Mouse (Mus musculus): ENCODE data around the gene Stk11ip.

The Stk11ip gene

DNA sequence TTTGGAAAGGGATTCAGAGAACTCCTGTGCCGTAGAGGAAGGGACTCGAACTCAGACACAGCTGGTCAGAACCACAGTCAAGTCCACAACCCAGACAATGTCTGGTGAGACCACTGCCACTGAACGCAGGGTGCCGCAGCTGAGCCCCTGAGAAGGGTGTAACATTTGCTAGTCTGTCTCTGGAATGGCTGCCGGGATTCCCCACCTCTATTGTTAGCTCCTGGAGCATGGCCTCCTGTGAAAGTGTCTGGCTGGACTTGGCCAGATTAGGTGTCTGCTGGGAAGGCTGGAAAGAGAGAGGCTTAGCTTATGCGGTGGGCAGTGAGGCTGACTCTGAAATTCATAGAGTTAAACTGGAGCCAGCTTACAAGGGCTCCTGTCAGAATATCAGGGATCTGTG lies 49.1 kb downstream of the Stk11ip start:
- no peak for DNase-seq (ENCODE audit: low spot score in 2 of 2)

DNA sequence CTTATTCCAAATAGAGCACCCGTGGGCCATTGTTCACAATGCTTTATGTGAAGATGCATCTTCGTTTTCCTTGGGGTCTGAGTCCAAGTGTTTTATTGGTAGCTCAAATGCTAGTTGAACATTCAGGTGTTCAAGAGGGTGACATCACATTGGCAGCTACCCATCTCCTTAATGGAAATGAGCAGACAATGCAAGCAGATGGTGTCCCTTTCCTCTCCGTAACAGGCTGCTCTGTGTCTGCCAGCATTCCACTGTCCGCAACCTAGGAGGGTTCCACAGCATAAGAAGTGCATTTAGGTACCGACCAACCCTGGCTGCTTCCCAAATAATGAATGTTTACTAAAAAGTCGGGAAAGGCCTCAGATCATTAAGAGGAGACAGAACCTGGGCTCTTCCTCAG lies 51.4 kb downstream of the Stk11ip start:
- no peak for DNase-seq (ENCODE audit: low spot score in 2 of 2)

DNA sequence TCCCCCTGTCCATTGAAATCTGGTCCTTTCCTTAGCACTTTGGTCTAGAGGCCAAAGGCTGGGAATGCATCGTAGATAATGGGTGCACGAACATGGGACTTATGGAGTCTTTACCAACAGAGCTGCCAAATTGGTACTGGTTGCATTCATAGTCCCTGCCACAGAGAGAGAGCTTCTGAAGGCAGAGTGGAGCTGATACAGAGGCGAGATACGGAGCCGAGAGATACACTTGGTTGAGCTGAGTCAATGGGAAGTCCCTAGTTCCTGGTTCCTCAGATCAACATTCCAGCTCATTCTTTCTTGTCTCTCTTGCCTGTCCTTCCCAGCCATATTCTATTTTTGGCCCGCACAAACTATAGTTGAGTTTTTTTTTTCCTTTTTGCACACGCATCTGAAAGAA lies 52.4 kb downstream of the Stk11ip start:
- DNase-seq (ENCODE audit: low spot score in 2 of 2), result no peak

GRCm38 (mm10) chr1:75574476-75575310 lies 53.4 kb downstream of the Stk11ip start:
- DNase-seq (ENCODE audit: low spot score in 2 of 2), result no peak

DNA sequence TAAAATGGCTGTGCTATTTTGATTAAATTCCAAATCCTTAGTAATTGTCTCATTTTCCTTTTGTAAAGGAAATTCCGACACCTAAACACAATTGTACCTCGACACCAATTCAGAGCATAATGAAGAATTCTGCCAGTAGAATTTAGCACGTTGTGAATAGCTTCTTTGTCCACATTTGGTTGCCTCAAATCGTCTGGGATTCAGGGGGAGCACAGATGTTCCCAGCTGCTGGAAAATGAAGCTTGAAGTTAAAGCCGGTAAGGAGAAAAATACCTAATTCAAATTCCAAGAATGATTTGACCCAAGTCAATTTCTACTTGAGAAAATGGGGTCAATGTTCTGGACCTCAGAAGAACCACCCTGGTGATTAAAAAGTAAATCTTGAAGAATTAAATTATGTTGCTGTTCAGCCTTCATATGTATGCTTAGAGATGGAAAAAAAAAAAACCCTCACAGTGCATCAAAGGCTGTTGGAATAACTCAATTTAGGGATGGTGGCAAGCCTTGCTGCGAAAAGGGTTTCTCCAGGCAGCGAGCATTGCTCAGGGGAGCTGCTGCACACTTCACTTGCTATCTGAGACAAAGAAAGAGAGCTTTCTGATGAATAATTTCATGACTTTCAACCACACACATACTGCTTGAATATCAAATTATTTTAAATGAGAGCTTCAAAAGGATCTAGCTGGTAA lies 60.8 kb downstream of the Stk11ip start:
- no peak for DNase-seq (ENCODE audit: low spot score in 2 of 2)

- no peak for DNase-seq (ENCODE audit: low spot score in 2 of 2)
Observed at GRCm38 (mm10) chr1:75582625-75582956, 61.3 kb downstream of the Stk11ip start.

- no peak for DNase-seq (ENCODE audit: low spot score in 2 of 2)
Observed at GRCm38 (mm10) chr1:75583034-75583433, 61.7 kb downstream of the Stk11ip start.

- DNase-seq (ENCODE audit: low spot score in 2 of 2), result no peak
Observed at GRCm38 (mm10) chr1:75586791-75587190, 65.5 kb downstream of the Stk11ip start.

Data from right cerebral cortex, postnatal 36 days (tissue).